ENCODE assay signal across 8 mouse cellular contexts in genomic region chrX:49273487-49274042, GRCm38 (mm10). TPM values are rescaled to one million over a fixed set of nuclear protein-coding genes. Genes with fewer than 3 reads are reported as not detected.
A peak's percentile ranks its signal among the peaks of the same experiment; 100 is the strongest.
DNase-seq lines count a peak whose midpoint lies in the region; ATAC-seq lines count a peak whose summit lies in the region.

No protein-coding gene starts in this region.

- peak; percentile 15 to 19 for DNase-seq in right cerebral cortex, adult 2 months (ENCODE audit: low spot score in 2 of 2)
- DNase-seq in right cerebral cortex, postnatal 36 days (ENCODE audit: low spot score in 2 of 2), result no peak
- DNase-seq in hindbrain, embryonic 10.5 days (ENCODE audit: low spot score), result no peak
- DNase-seq in adrenal gland, adult (ENCODE audit: inconsistent age in 2 of 2, low spot score in 1 of 2), result no peak
- DNase-seq in T-cell, adult 2 months (ENCODE audit: low spot score), result no peak

- no peaks in the 10 kb centered on the region for H3K27me3 ChIP-seq in hindbrain, embryonic 10.5 days (ENCODE audit: insufficient read depth, poor library complexity, severe bottlenecking)
- no peaks in the 10 kb centered on the region for H3K27me3 ChIP-seq in midbrain, embryonic 12.5 days
- no peaks in the 10 kb centered on the region for H3K27me3 ChIP-seq in kidney, embryonic 16.5 days (ENCODE audit: insufficient read depth, low read length)
- no peaks in the 10 kb centered on the region for H3K27me3 ChIP-seq in kidney, embryonic 15.5 days

- H3K4me2 ChIP-seq in midbrain, embryonic 12.5 days (replicated peaks), result no peak overlapping the region
- no peak overlapping the region for H3K4me2 ChIP-seq in kidney, embryonic 16.5 days (replicated peaks; ENCODE audit: low read depth, low read length)
- H3K4me2 ChIP-seq in kidney, embryonic 15.5 days, result no peak overlapping the region

- no peak overlapping the region for H3K9ac ChIP-seq in midbrain, embryonic 12.5 days (replicated peaks)
- no peak overlapping the region for H3K9ac ChIP-seq in kidney, embryonic 16.5 days (replicated peaks; ENCODE audit: low read length)
- H3K9ac ChIP-seq in kidney, embryonic 15.5 days, result no peak overlapping the region

- H3K36me3 ChIP-seq in hindbrain, embryonic 10.5 days, result no peaks in the 10 kb centered on the region
- no peaks in the 10 kb centered on the region for H3K36me3 ChIP-seq in midbrain, embryonic 12.5 days
- no peaks in the 10 kb centered on the region for H3K36me3 ChIP-seq in kidney, embryonic 16.5 days (ENCODE audit: insufficient read depth, low read length)
- H3K36me3 ChIP-seq in kidney, embryonic 15.5 days, result no peaks in the 10 kb centered on the region

- H3K27ac ChIP-seq in hindbrain, embryonic 10.5 days, result peak overlapping the region; percentile 56; the same call in 1 of the 2 replicates
- no peak overlapping the region for H3K27ac ChIP-seq in midbrain, embryonic 12.5 days (replicated peaks)
- no peak overlapping the region for H3K27ac ChIP-seq in kidney, embryonic 16.5 days (ENCODE audit: low read length)
- no peak overlapping the region for H3K27ac ChIP-seq in kidney, embryonic 15.5 days

- no peaks in the 10 kb centered on the region for H3K9me3 ChIP-seq in hindbrain, embryonic 10.5 days
- no peaks in the 10 kb centered on the region for H3K9me3 ChIP-seq in midbrain, embryonic 12.5 days
- H3K9me3 ChIP-seq in kidney, embryonic 16.5 days (ENCODE audit: low read length), result no peaks in the 10 kb centered on the region
- H3K9me3 ChIP-seq in kidney, embryonic 15.5 days (replicated peaks), result no peaks in the 10 kb centered on the region

- 0 out of 2 replicates have a peak, but pooled peaks cover 4% of the 10 kb centered on the region for H3K4me1 ChIP-seq in hindbrain, embryonic 10.5 days (replicated peaks)
- no peaks in the 10 kb centered on the region for H3K4me1 ChIP-seq in midbrain, embryonic 12.5 days
- H3K4me1 ChIP-seq in kidney, embryonic 16.5 days (ENCODE audit: insufficient read depth, low read length), result no peaks in the 10 kb centered on the region
- no peaks in the 10 kb centered on the region for H3K4me1 ChIP-seq in kidney, embryonic 15.5 days

- no peak for ATAC-seq in midbrain, embryonic 12.5 days (ENCODE audit: low FRiP score, low read depth)
- no peak for ATAC-seq in kidney, embryonic 16.5 days (ENCODE audit: low FRiP score, low TSS enrichment)
- ATAC-seq in kidney, embryonic 15.5 days (replicated peaks; ENCODE audit: low FRiP score), result no peak

- WGBS in hindbrain, embryonic 10.5 days, result 62% methylated on average over 12 of the region's 12 CpGs
- WGBS in midbrain, embryonic 12.5 days, result 47% methylated on average over 12 of the region's 12 CpGs
- WGBS in kidney, embryonic 16.5 days, result 61% methylated on average over 12 of the region's 12 CpGs
- 60% methylated on average over 12 of the region's 12 CpGs for WGBS in kidney, embryonic 15.5 days

- H3K4me3 ChIP-seq in hindbrain, embryonic 10.5 days, result no peak overlapping the region
- 0 out of 2 replicates have a peak overlapping the region, but pooled peaks have one; percentile 4 for H3K4me3 ChIP-seq in midbrain, embryonic 12.5 days
- H3K4me3 ChIP-seq in kidney, embryonic 16.5 days (ENCODE audit: low read length), result no peak overlapping the region
- no peak overlapping the region for H3K4me3 ChIP-seq in kidney, embryonic 15.5 days (replicated peaks)

RNA-seq across cellular contexts. Expression of gene Enox2, which starts 14.5 kb away (rescaled TPM):
- polyA plus RNA-seq in hindbrain, embryonic 10.5 days (2016; fragmentation: Nextera tagmentation; extraction: Ambion mirVana), result 10.2 and 11.6 TPM in 2 replicates
- 9.9 and 10.3 TPM in 2 replicates for polyA plus RNA-seq in midbrain, embryonic 12.5 days (2016; fragmentation: Nextera tagmentation; extraction: Ambion mirVana)
- polyA plus RNA-seq in kidney, embryonic 16.5 days (2015; fragmentation: Nextera tagmentation; extraction: Ambion mirVana), result 7.2 and 8.1 TPM in 2 replicates
- 8.0 and 8.3 TPM in 2 replicates for polyA plus RNA-seq in kidney, embryonic 15.5 days (2015; fragmentation: Nextera tagmentation; extraction: Ambion mirVana)

Comparison
In these comparisons a context has a peak if more than half of its experiments do, and no peak if none do; other contexts are left out.
1. DNase-seq: peak in right cerebral cortex, adult 2 months (2 of 2); none in right cerebral cortex, postnatal 36 days (0 of 2), hindbrain, embryonic 10.5 days (single experiment), adrenal gland, adult (0 of 2) and T-cell, adult 2 months (single experiment).